Mouse (Mus musculus) forebrain, postnatal 0 days (tissue): ENCODE data around the gene Drd5. TPM values are rescaled to one million over a fixed set of nuclear protein-coding genes. Genes with fewer than 3 reads are reported as not detected.
A peak's percentile ranks its signal among the peaks of the same experiment; 100 is the strongest.

ENCODE experiments used
- ATAC-seq: fragments of 200-750 bp; cut with Nextera tagmentation; 2 replicates; pipeline ENCODE4 v1.8.0; 2017; ENCODE audit warnings: mild to moderate bottlenecking, moderate library complexity
- DNase-seq: peaks from one replicate; pipeline ENCODE4 v3.0.0-alpha.2; 2015
- H3K27ac ChIP-seq: fragments of 300-500 bp; sonication (generic); 2 replicates; pipeline ENCODE4 v1.5.1; 2014; ENCODE audit warnings: low read depth, mild to moderate bottlenecking, antibody characterized with exemption, low read length, moderate library complexity, mixed read lengths
- H3K27me3 ChIP-seq: fragments of 300-500 bp; sonication (generic); 2 replicates; pipeline ENCODE4 v1.6.1; 2014; ENCODE audit warnings: mild to moderate bottlenecking, low read length, mixed read lengths; ENCODE audit not compliant: insufficient read depth
- H3K36me3 ChIP-seq: fragments of 300-500 bp; sonication (generic); 2 replicates; pipeline ENCODE4 v1.6.1; 2014; ENCODE audit warnings: mild to moderate bottlenecking, moderate library complexity; ENCODE audit not compliant: insufficient read depth
- H3K4me1 ChIP-seq: fragments of 300-500 bp; sonication (generic); 2 replicates; pipeline ENCODE4 v1.6.1; 2014; ENCODE audit warnings: antibody characterized with exemption; ENCODE audit not compliant: insufficient read depth
- H3K4me2 ChIP-seq: fragments of 300-500 bp; sonication (generic); 2 replicates; pipeline ENCODE4 v1.6.1; 2014; ENCODE audit warnings: low read depth, mild to moderate bottlenecking, moderate library complexity
- H3K4me3 ChIP-seq: fragments of 300-500 bp; sonication (generic); 2 replicates; pipeline ENCODE4 v1.5.1; 2014; ENCODE audit warnings: low read depth, low read length, mixed read lengths
- H3K9ac ChIP-seq: fragments of 300-500 bp; sonication (generic); 2 replicates; pipeline ENCODE4 v1.6.1; 2014; ENCODE audit warnings: mild to moderate bottlenecking
- H3K9me3 ChIP-seq: fragments of 300-500 bp; sonication (generic); 2 replicates; pipeline ENCODE4 v1.6.1; 2016; ENCODE audit warnings: low read length
- CTCF ChIP-seq: sonication (generic); IDR thresholded peaks from 2 replicates; pipeline ENCODE4 v1.5.1; 2016; ENCODE audit warnings: antibody characterized with exemption, control low read depth, low read depth
- WGBS: fragments of 180-500 bp; shearing (Covaris S2); extraction: QIAGEN DNeasy Blood & Tissue Kit; methylation state at CpG from one replicate; pipeline ENCODE4 v1.1.7; 2014; 5-methylcytosine and 5-hydroxymethylcytosine counted together
- polyA plus RNA-seq: library from polyadenylated mRNA; unstranded; fragments of >200 nt; fragmentation: Nextera tagmentation; extraction: Ambion mirVana; gene quantifications from 2 replicates; pipeline ENCODE4 v1.2.1, GENCODE M21; 2015
- total RNA-seq: library from RNA; depleted of rRNA; stranded (reverse); fragments of >200 nt; gene quantifications from 2 replicates; pipeline ENCODE4 v1.2.3, GENCODE M21; 2014; rRNA removed

Drd5 gene
- total and polyA plus RNA-seq, 2 experiments from 2014 or later = 1.3 to 2.9 TPM

- DNase-seq (no peak), ATAC-seq (no peak)
- Histone ChIP-seq H3K36me3 (no peaks in the 10 kb centered on the region), H3K27me3 (no peaks in the 10 kb centered on the region), H3K9me3 (no peaks in the 10 kb centered on the region), H3K4me2 (no peak overlapping the region), H3K4me1 (no peaks in the 10 kb centered on the region), H3K9ac (no peak overlapping the region), H3K4me3 (no peak overlapping the region), H3K27ac (no peak overlapping the region)
- no peak for TF ChIP-seq CTCF
- WGBS = 19% methylated on average over 5 of the region's 5 CpGs
Measured at GRCm38 (mm10) chr5:38350351-38350929, 31.3 kb downstream of the Drd5 start.

- Histone ChIP-seq H3K27me3 (no peaks in the 10 kb centered on the region), H3K9me3 (no peaks in the 10 kb centered on the region), H3K9ac (no peak overlapping the region), H3K27ac (no peak overlapping the region), H3K36me3 (no peaks in the 10 kb centered on the region), H3K4me3 (no peak overlapping the region), H3K4me1 (no peaks in the 10 kb centered on the region), H3K4me2 (no peak overlapping the region)
- TF ChIP-seq CTCF = no peak
- no peak for ATAC-seq
- no peak for DNase-seq
- 78% methylated on average over 3 of the region's 3 CpGs for WGBS
Measured at GRCm38 (mm10) chr5:38356927-38357326, 37.8 kb downstream of the Drd5 start.

- 81% methylated on average over 2 of the region's 2 CpGs for WGBS
- no peak overlapping the region for H3K9ac ChIP-seq
- no peak overlapping the region for H3K4me2 ChIP-seq
- no peaks in the 10 kb centered on the region for H3K9me3 ChIP-seq
- TF ChIP-seq CTCF = no peak
- no peaks in the 10 kb centered on the region for H3K27me3 ChIP-seq
- no peaks in the 10 kb centered on the region for H3K4me1 ChIP-seq
- ATAC-seq (no peak), DNase-seq (no peak)
- no peak overlapping the region for H3K27ac ChIP-seq
- no peak overlapping the region for H3K4me3 ChIP-seq
- no peaks in the 10 kb centered on the region for H3K36me3 ChIP-seq
Measured at GRCm38 (mm10) chr5:38359716-38360115, 40.5 kb downstream of the Drd5 start.

- H3K4me3 ChIP-seq = no peak overlapping the region
- WGBS = 74% methylated on average over 5 of the region's 5 CpGs
- DNase-seq (no peak), ATAC-seq (no peak)
- no peak overlapping the region for H3K27ac ChIP-seq
- no peaks in the 10 kb centered on the region for H3K9me3 ChIP-seq
- no peaks in the 10 kb centered on the region for H3K36me3 ChIP-seq
- no peak for TF ChIP-seq CTCF
- no peaks in the 10 kb centered on the region for H3K27me3 ChIP-seq
- no peak overlapping the region for H3K4me2 ChIP-seq
- no peak overlapping the region for H3K9ac ChIP-seq
- H3K4me1 ChIP-seq = peaks cover 11% of the 10 kb centered on the region; the same call in 1 of the 2 replicates
Measured at GRCm38 (mm10) chr5:38364396-38364795, 45.2 kb downstream of the Drd5 start.

GRCm38 (mm10) chr5:38365521-38365920, 46.4 kb downstream of the Drd5 start:
- no peak for DNase-seq
- Histone ChIP-seq H3K4me1 (peaks cover 11% of the 10 kb centered on the region; the same call in 1 of the 2 replicates), H3K9ac (no peak overlapping the region), H3K27ac (no peak overlapping the region), H3K4me2 (no peak overlapping the region), H3K4me3 (no peak overlapping the region), H3K27me3 (no peaks in the 10 kb centered on the region), H3K36me3 (no peaks in the 10 kb centered on the region), H3K9me3 (no peaks in the 10 kb centered on the region)
- ATAC-seq = no peak
- TF ChIP-seq CTCF = no peak
- 40% methylated on average over 2 of the region's 2 CpGs for WGBS

- peaks cover 11% of the 10 kb centered on the region; the same call in 1 of the 2 replicates for H3K4me1 ChIP-seq
- H3K9me3 ChIP-seq = no peaks in the 10 kb centered on the region
- peak; percentile 56 for ATAC-seq
- peak overlapping the region; percentile 40 for H3K4me2 ChIP-seq
- no peak for TF ChIP-seq CTCF
- H3K9ac ChIP-seq = no peak overlapping the region
- H3K27me3 ChIP-seq = no peaks in the 10 kb centered on the region
- 13% methylated on average over 18 of the region's 18 CpGs for WGBS
- peak overlapping the region; percentile 9; the same call in 1 of the 2 replicates for H3K4me3 ChIP-seq
- no peak overlapping the region for H3K27ac ChIP-seq
- DNase-seq = no peak
- no peaks in the 10 kb centered on the region for H3K36me3 ChIP-seq
Measured at GRCm38 (mm10) chr5:38366650-38367470, 47.7 kb downstream of the Drd5 start.

- Histone ChIP-seq H3K9ac (no peak overlapping the region), H3K36me3 (no peaks in the 10 kb centered on the region), H3K27me3 (no peaks in the 10 kb centered on the region), H3K4me3 (no peak overlapping the region), H3K4me1 (peaks cover 10% of the 10 kb centered on the region; the same call in 1 of the 2 replicates), H3K9me3 (no peaks in the 10 kb centered on the region), H3K27ac (no peak overlapping the region), H3K4me2 (no peak overlapping the region)
- DNase-seq (no peak), ATAC-seq (no peak)
- no peak for TF ChIP-seq CTCF
- WGBS = 100% methylated on average over 1 of the region's 1 CpGs
Measured at GRCm38 (mm10) chr5:38371308-38371707, 52.1 kb downstream of the Drd5 start.

Other genes with a start within 250 kb of the Drd5 start
- 1,532 and 1,817 TPM in 2 replicates for gene Nsg1, start 159.5 kb upstream of the Drd5 start, total RNA-seq
- 1,881 and 1,970 TPM in 2 replicates for gene Nsg1, start 159.5 kb upstream of the Drd5 start, polyA plus RNA-seq
- 32.3 and 40.5 TPM in 2 replicates for gene Zbtb49, start 98.9 kb upstream of the Drd5 start, total RNA-seq
- gene Zbtb49, start 98.9 kb upstream of the Drd5 start, polyA plus RNA-seq = 10.3 and 13.9 TPM in 2 replicates
- 14.0 and 27.1 TPM in 2 replicates for gene Lyar, start 98.9 kb upstream of the Drd5 start, total RNA-seq
- 40.5 and 41.8 TPM in 2 replicates for gene Lyar, start 98.9 kb upstream of the Drd5 start, polyA plus RNA-seq
- gene Tmem128, start 59.2 kb upstream of the Drd5 start, total RNA-seq = 96.9 and 99.0 TPM in 2 replicates
- gene Tmem128, start 59.2 kb upstream of the Drd5 start, polyA plus RNA-seq = 105 and 106 TPM in 2 replicates
- not detected in 2 replicates for gene Otop1, start 43.4 kb upstream of the Drd5 start, total RNA-seq
- gene Otop1, start 43.4 kb upstream of the Drd5 start, polyA plus RNA-seq = not detected in 2 replicates
- 2.2 and 5.0 TPM in 2 replicates for gene Slc2a9, start 183.8 kb downstream of the Drd5 start, total RNA-seq
- 0.36 and 0.81 TPM in 2 replicates for gene Slc2a9, start 183.8 kb downstream of the Drd5 start, polyA plus RNA-seq
- 230 and 256 TPM in 2 replicates for gene Wdr1, start 243.9 kb downstream of the Drd5 start, total RNA-seq
- 156 and 192 TPM in 2 replicates for gene Wdr1, start 243.9 kb downstream of the Drd5 start, polyA plus RNA-seq